20 mouse cellular contexts compared by ENCODE assay signal in the genomic region with DNA sequence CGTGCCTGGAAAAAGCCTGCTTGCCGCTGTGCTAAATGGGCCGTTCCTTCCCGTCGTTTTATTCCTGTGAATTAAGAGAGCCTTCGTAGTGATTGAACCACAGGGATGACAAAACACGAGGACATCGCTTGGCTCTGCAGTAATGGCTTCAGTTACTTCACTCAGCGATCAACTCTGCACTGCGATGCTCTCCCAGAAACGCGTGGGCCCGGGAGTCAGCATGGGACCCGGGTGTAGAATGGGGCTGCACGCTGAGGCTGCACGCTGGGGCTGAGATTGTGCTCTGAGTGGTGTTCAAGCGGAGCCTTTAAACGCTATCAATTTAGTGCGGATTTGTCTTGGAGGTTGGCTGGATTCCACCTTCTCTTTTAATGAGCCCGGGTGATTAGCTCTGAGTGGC.
A peak's percentile ranks its signal among the peaks of the same experiment; 100 is the strongest.
DNase-seq lines count a peak whose midpoint lies in the region; ATAC-seq and TF ChIP-seq lines count a peak whose summit lies in the region.
"Had no signal": no experiment of that assay in that cellular context is flagged by ENCODE, and none has a peak within 500 bp of the region (broad histone marks: within the 10 kb centered on the region; RNA-seq: fewer than 3 reads in every experiment).

No protein-coding gene starts in this region.

- peak overlapping the region; percentile 2; the same call in 1 of the 2 replicates for H3K4me2 ChIP-seq in hindbrain, embryonic 14.5 days (replicated peaks)
- no peak overlapping the region for H3K4me2 ChIP-seq in hindbrain, embryonic 12.5 days (replicated peaks)
- H3K4me2 ChIP-seq in hindbrain, embryonic 16.5 days (ENCODE audit: low read length), result peak overlapping the region; percentile 40
- H3K4me2 ChIP-seq: limb, embryonic 15.5 days; stomach, embryonic 15.5 days had no signal

- 0 out of 2 replicates have a peak, but pooled peaks cover 3% of the 10 kb centered on the region for H3K4me1 ChIP-seq in hindbrain, embryonic 14.5 days (replicated peaks; ENCODE audit: control insufficient read depth, insufficient read depth, low read length)
- no peaks in the 10 kb centered on the region for H3K4me1 ChIP-seq in hindbrain, embryonic 12.5 days
- H3K4me1 ChIP-seq in testis, adult 2 months (ENCODE audit: control insufficient read depth, insufficient read depth, low read length), result peaks cover 5% of the 10 kb centered on the region
- 0 out of 2 replicates have a peak, but pooled peaks cover 3% of the 10 kb centered on the region for H3K4me1 ChIP-seq in hindbrain, embryonic 16.5 days (ENCODE audit: control insufficient read depth, insufficient read depth, low read depth, low read length)
- H3K4me1 ChIP-seq: heart, embryonic 10.5 days; limb, embryonic 15.5 days; stomach, embryonic 15.5 days had no signal

- no peak overlapping the region for H3K4me3 ChIP-seq in hindbrain, embryonic 14.5 days (replicated peaks; ENCODE audit: low read length)
- no peak overlapping the region for H3K4me3 ChIP-seq in hindbrain, embryonic 12.5 days
- peak overlapping the region; percentile 19; the same call in 1 of the 2 replicates for H3K4me3 ChIP-seq in testis, adult 2 months (ENCODE audit: control insufficient read depth, low read depth, low read length)
- H3K4me3 ChIP-seq in hindbrain, embryonic 16.5 days (ENCODE audit: low read length), result peak overlapping the region; percentile 2; the same call in 1 of the 2 replicates
- H3K4me3 ChIP-seq: heart, embryonic 10.5 days; limb, embryonic 15.5 days; stomach, embryonic 15.5 days had no signal

- no peak for TF ChIP-seq POLR2A in testis, adult 2 months (IDR thresholded peaks at IDR 0.05; ENCODE audit: control insufficient read depth, low read depth, low read length)

- H3K36me3 ChIP-seq in hindbrain, embryonic 14.5 days (replicated peaks; ENCODE audit: control insufficient read depth, insufficient read depth), result no peaks in the 10 kb centered on the region
- no peaks in the 10 kb centered on the region for H3K36me3 ChIP-seq in hindbrain, embryonic 12.5 days
- no peaks in the 10 kb centered on the region for H3K36me3 ChIP-seq in testis, adult 2 months (ENCODE audit: control insufficient read depth, insufficient read depth, low read length)
- H3K36me3 ChIP-seq in hindbrain, embryonic 16.5 days (ENCODE audit: control insufficient read depth, insufficient read depth, low read length), result no peaks in the 10 kb centered on the region
- H3K36me3 ChIP-seq: heart, embryonic 10.5 days; limb, embryonic 15.5 days; stomach, embryonic 15.5 days had no signal

- TF ChIP-seq CTCF in testis, adult 2 months (IDR thresholded peaks at IDR 0.05; ENCODE audit: control insufficient read depth, insufficient read depth, insufficient replicate concordance, low read depth, low read length), result no peak

- H3K27ac ChIP-seq in hindbrain, embryonic 14.5 days, result no peak overlapping the region
- H3K27ac ChIP-seq in hindbrain, embryonic 12.5 days, result no peak overlapping the region
- H3K27ac ChIP-seq in testis, adult 2 months (ENCODE audit: control insufficient read depth, insufficient read depth, low read depth, low read length), result no peak overlapping the region
- H3K27ac ChIP-seq in hindbrain, embryonic 16.5 days (ENCODE audit: low read depth, low read length), result no peak overlapping the region
- H3K27ac ChIP-seq: heart, embryonic 10.5 days; kidney, postnatal 0 days; limb, embryonic 15.5 days; stomach, embryonic 15.5 days had no signal

- peak; percentile 77; the same call in 1 of the 2 replicates for ATAC-seq in hindbrain, embryonic 14.5 days (ENCODE audit: low FRiP score)
- ATAC-seq in hindbrain, embryonic 12.5 days (ENCODE audit: low FRiP score), result no peak
- peak; percentile 67 for ATAC-seq in hindbrain, embryonic 16.5 days
- ATAC-seq: intestine, embryonic 16.5 days; liver, postnatal 0 days had no signal

- peak; percentile 25 for DNase-seq in hindbrain, embryonic 14.5 days (ENCODE audit: low spot score)
- DNase-seq in testis, postnatal 10 days (ENCODE audit: low spot score), result no peak
- DNase-seq in T-cell, adult 2 months (ENCODE audit: low spot score), result no peak
- DNase-seq in retina, embryonic 14.5 days (ENCODE audit: low spot score), result no peak
- DNase-seq: adrenal gland, adult 2 months; cerebellum, adult 11-12 months; cerebellum, postnatal 25 days; gastrocnemius, postnatal 14 days; heart, postnatal 14 days; layer of hippocampus, adult 9-11 months; liver, postnatal 0 days; right cerebral cortex, postnatal 14 days had no signal

- no peaks in the 10 kb centered on the region for H3K9me3 ChIP-seq in hindbrain, embryonic 14.5 days (ENCODE audit: control insufficient read depth, low read length)
- no peaks in the 10 kb centered on the region for H3K9me3 ChIP-seq in hindbrain, embryonic 12.5 days (replicated peaks)
- H3K9me3 ChIP-seq in hindbrain, embryonic 16.5 days (ENCODE audit: control insufficient read depth, low read length), result no peaks in the 10 kb centered on the region
- H3K9me3 ChIP-seq: heart, embryonic 10.5 days; limb, embryonic 15.5 days; stomach, embryonic 15.5 days had no signal

- 56% methylated on average over 20 of the region's 20 CpGs for WGBS in hindbrain, embryonic 14.5 days
- WGBS in hindbrain, embryonic 12.5 days, result 75% methylated on average over 20 of the region's 20 CpGs
- WGBS in hindbrain, embryonic 16.5 days, result 51% methylated on average over 20 of the region's 20 CpGs

- H3K9ac ChIP-seq in hindbrain, embryonic 14.5 days, result no peak overlapping the region
- no peak overlapping the region for H3K9ac ChIP-seq in hindbrain, embryonic 12.5 days
- H3K9ac ChIP-seq in hindbrain, embryonic 16.5 days (ENCODE audit: low read depth, low read length), result no peak overlapping the region
- H3K9ac ChIP-seq: limb, embryonic 15.5 days; liver, postnatal 0 days; stomach, embryonic 15.5 days had no signal

- 0 out of 2 replicates have a peak, but pooled peaks cover 5% of the 10 kb centered on the region for H3K27me3 ChIP-seq in hindbrain, embryonic 14.5 days (ENCODE audit: control insufficient read depth, insufficient read depth, low read length)
- H3K27me3 ChIP-seq in hindbrain, embryonic 12.5 days, result no peaks in the 10 kb centered on the region
- no peaks in the 10 kb centered on the region for H3K27me3 ChIP-seq in testis, adult 2 months (ENCODE audit: control insufficient read depth, insufficient read depth, low read length)
- H3K27me3 ChIP-seq in hindbrain, embryonic 16.5 days (replicated peaks; ENCODE audit: control insufficient read depth, insufficient read depth, low read length), result no peaks in the 10 kb centered on the region
- H3K27me3 ChIP-seq: limb, embryonic 15.5 days; stomach, embryonic 15.5 days had no signal

Comparison
In these comparisons a context has a peak if more than half of its experiments do, and no peak if none do; other contexts are left out.
1. H3K4me3 ChIP-seq: peak in testis, adult 2 months (single experiment) and hindbrain, embryonic 16.5 days (single experiment); none in hindbrain, embryonic 14.5 days (single experiment) and hindbrain, embryonic 12.5 days (single experiment).